Mouse (Mus musculus): ENCODE results near the gene Usp50. TPM values are rescaled to one million over a fixed set of nuclear protein-coding genes. Genes with fewer than 3 reads are reported as not detected.
A peak's percentile ranks its signal among the peaks of the same experiment; 100 is the strongest.

The Usp50 gene
- polyA plus RNA-seq, 1 experiment: 8.1 TPM

DNA sequence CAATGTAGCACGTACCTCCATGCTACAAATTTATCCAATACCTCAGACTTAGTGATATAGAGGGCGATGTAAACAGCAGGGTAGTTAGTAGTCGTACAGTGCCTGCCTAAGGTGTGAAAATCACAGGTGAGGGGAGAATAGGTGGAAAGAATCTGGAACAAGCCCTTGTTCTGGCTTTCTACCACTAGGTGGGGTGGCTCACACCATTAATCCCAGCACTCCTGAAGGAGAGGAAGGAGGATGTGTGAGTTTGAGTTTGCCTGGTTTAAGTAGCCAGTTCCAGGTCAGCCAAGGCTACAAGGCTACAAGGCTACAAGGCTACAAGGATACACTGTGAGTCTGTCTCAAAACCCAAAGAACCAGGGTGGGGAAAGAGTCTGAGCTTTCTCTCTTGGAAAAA, 12.4 kb upstream of the Usp50 start:
- Histone ChIP-seq H3K9me3 (replicated peaks; ENCODE audit: control insufficient read depth, insufficient read depth, low read length, poor library complexity, severe bottlenecking) (no peaks in the 10 kb centered on the region), H3K36me3 (ENCODE audit: control insufficient read depth, insufficient read depth, low read length, poor library complexity, severe bottlenecking) (peaks cover 40% of the 10 kb centered on the region), H3K4me3 (ENCODE audit: low read depth, low read length) (no peak overlapping the region), H3K27ac (ENCODE audit: insufficient read depth, low read length) (no peak overlapping the region), H3K27me3 (ENCODE audit: control insufficient read depth, insufficient read depth, low read length, poor library complexity, severe bottlenecking) (no peaks in the 10 kb centered on the region), H3K9ac (ENCODE audit: low read depth, poor library complexity, severe bottlenecking) (no peak overlapping the region), H3K4me1 (ENCODE audit: control insufficient read depth, insufficient read depth, low read length) (no peaks in the 10 kb centered on the region)
- TF ChIP-seq POLR2A (IDR thresholded peaks at IDR 0.05; ENCODE audit: insufficient read depth, low read length): no peak

DNA sequence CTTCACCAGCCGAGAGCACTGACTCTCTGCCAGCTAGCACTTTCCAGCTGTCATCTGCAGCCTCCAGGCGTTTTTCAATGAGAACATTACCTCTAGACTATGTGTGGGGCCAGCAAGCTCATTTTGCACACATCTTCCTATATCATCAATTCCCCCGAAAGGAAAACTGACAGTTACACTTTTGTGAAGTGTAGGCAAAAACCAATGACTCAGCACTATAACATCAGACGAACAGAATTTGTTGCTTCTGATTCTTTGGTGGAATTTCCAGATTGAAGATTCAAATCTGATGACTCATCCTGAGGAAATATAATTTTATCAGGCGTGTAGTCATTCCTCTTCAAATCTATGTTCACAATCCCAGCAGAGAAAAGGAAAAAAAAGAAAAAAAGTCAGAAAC, 9.3 kb upstream of the Usp50 start:
- Histone ChIP-seq H3K4me3 (ENCODE audit: low read depth, low read length) (no peak overlapping the region), H3K27ac (ENCODE audit: insufficient read depth, low read length) (no peak overlapping the region), H3K9ac (ENCODE audit: low read depth, poor library complexity, severe bottlenecking) (no peak overlapping the region), H3K27me3 (ENCODE audit: control insufficient read depth, insufficient read depth, low read length, poor library complexity, severe bottlenecking) (no peaks in the 10 kb centered on the region), H3K4me1 (ENCODE audit: control insufficient read depth, insufficient read depth, low read length) (peaks cover 2% of the 10 kb centered on the region), H3K36me3 (ENCODE audit: control insufficient read depth, insufficient read depth, low read length, poor library complexity, severe bottlenecking) (peaks cover 28% of the 10 kb centered on the region), H3K9me3 (replicated peaks; ENCODE audit: control insufficient read depth, insufficient read depth, low read length, poor library complexity, severe bottlenecking) (no peaks in the 10 kb centered on the region)
- TF ChIP-seq EP300 (IDR thresholded peaks at IDR 0.05; ENCODE audit: insufficient read depth, low read depth, low read length): no peak
- no peak for TF ChIP-seq POLR2A (IDR thresholded peaks at IDR 0.05; ENCODE audit: insufficient read depth, low read length)
- no peak for TF ChIP-seq CTCF (IDR thresholded peaks at IDR 0.05; ENCODE audit: low read depth, low read length)

DNA sequence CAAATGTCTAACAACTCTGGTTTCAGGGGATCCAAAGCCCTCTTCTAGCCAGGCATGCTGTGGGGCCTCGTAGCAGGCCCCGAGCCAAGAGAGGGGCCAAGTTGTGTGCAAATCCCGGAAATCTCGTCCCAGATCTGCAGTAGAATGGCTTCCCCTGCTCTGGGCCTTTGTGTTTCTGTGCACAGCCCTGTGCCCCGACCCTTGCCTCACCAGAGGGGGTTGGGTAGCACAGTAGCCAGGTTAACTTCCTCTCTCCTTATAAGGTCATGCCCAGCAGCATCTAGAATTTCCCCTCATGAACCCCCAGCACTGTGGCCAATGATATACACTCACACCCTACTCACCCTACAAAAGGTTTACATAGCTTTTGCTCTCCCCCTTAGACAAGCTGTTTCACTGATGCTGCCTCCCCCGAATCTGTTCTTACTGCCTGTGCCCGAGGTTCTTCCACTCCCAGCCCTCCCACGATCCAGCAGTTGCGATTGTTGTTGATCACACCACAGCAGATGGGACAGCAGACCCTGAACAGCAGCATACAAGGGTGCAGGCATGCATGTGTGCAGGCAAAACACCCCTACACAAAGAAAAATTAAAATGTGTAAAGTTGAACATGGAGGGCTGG, 4.6 kb upstream of the Usp50 start:
- Histone ChIP-seq H3K9ac (ENCODE audit: low read depth, poor library complexity, severe bottlenecking) (no peak overlapping the region), H3K27ac (ENCODE audit: insufficient read depth, low read length) (no peak overlapping the region), H3K36me3 (ENCODE audit: control insufficient read depth, insufficient read depth, low read length, poor library complexity, severe bottlenecking) (peaks cover 8% of the 10 kb centered on the region), H3K4me1 (ENCODE audit: control insufficient read depth, insufficient read depth, low read length) (peaks cover 2% of the 10 kb centered on the region), H3K9me3 (replicated peaks; ENCODE audit: control insufficient read depth, insufficient read depth, low read length, poor library complexity, severe bottlenecking) (no peaks in the 10 kb centered on the region), H3K27me3 (ENCODE audit: control insufficient read depth, insufficient read depth, low read length, poor library complexity, severe bottlenecking) (no peaks in the 10 kb centered on the region), H3K4me3 (ENCODE audit: low read depth, low read length) (no peak overlapping the region)
- TF ChIP-seq CTCF (IDR thresholded peaks at IDR 0.05; ENCODE audit: low read depth, low read length): no peak
- no peak for TF ChIP-seq EP300 (IDR thresholded peaks at IDR 0.05; ENCODE audit: insufficient read depth, low read depth, low read length)
- TF ChIP-seq POLR2A (IDR thresholded peaks at IDR 0.05; ENCODE audit: insufficient read depth, low read length): no peak

DNA sequence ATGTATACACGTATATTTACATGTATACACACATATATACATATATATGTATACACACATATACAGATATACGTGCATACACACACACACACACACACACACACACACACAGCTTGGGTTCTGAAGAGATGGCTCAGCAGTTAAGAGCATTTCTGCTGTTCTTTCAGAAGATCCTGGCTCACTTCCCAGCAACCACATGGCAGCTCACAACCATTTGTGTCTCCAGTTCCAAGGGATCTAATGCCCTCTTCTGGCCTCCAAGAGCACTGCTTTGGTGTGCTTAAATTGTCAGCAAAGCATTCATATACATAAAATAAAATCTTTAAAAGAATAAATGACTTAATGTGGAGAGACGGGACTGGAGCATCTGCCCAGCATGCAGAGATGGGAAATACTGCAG, 837 bp downstream of the Usp50 start:
- no peaks in the 10 kb centered on the region for H3K9me3 ChIP-seq (replicated peaks; ENCODE audit: control insufficient read depth, insufficient read depth, low read length, poor library complexity, severe bottlenecking)
- H3K4me3 ChIP-seq (ENCODE audit: low read depth, low read length): no peak overlapping the region
- no peaks in the 10 kb centered on the region for H3K36me3 ChIP-seq (ENCODE audit: control insufficient read depth, insufficient read depth, low read length, poor library complexity, severe bottlenecking)
- no peak overlapping the region for H3K27ac ChIP-seq (ENCODE audit: insufficient read depth, low read length)
- TF ChIP-seq CTCF (IDR thresholded peaks at IDR 0.05; ENCODE audit: low read depth, low read length) (peak; percentile 49), POLR2A (IDR thresholded peaks at IDR 0.05; ENCODE audit: insufficient read depth, low read length) (no peak)
- no peaks in the 10 kb centered on the region for H3K27me3 ChIP-seq (ENCODE audit: control insufficient read depth, insufficient read depth, low read length, poor library complexity, severe bottlenecking)
- no peak overlapping the region for H3K9ac ChIP-seq (ENCODE audit: low read depth, poor library complexity, severe bottlenecking)
- no peaks in the 10 kb centered on the region for H3K4me1 ChIP-seq (ENCODE audit: control insufficient read depth, insufficient read depth, low read length)

DNA sequence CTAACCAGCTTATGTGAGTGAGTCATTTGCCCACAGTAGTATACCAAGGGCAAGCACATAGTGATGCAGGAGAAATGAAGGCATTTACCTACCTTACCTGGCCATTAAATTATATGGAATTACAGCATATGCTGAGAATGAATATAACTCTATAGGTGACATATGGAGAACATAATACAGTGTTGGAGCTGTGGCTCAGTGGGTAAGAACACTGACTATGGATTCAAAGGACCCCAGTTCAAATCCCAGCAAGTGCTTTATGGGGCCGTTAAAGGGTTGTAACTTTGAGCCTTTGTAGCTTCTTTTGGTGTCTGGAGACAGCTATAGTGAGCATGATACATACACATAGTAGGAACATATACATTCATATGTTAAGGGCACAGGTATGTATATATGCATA, 1.8 kb downstream of the Usp50 start:
- no peaks in the 10 kb centered on the region for H3K9me3 ChIP-seq (replicated peaks; ENCODE audit: control insufficient read depth, insufficient read depth, low read length, poor library complexity, severe bottlenecking)
- no peaks in the 10 kb centered on the region for H3K4me1 ChIP-seq (ENCODE audit: control insufficient read depth, insufficient read depth, low read length)
- no peaks in the 10 kb centered on the region for H3K36me3 ChIP-seq (ENCODE audit: control insufficient read depth, insufficient read depth, low read length, poor library complexity, severe bottlenecking)
- H3K27me3 ChIP-seq (ENCODE audit: control insufficient read depth, insufficient read depth, low read length, poor library complexity, severe bottlenecking): no peaks in the 10 kb centered on the region
- no peak overlapping the region for H3K4me3 ChIP-seq (ENCODE audit: low read depth, low read length)
- H3K9ac ChIP-seq (ENCODE audit: low read depth, poor library complexity, severe bottlenecking): no peak overlapping the region
- no peak overlapping the region for H3K27ac ChIP-seq (ENCODE audit: insufficient read depth, low read length)
- TF ChIP-seq EP300 (IDR thresholded peaks at IDR 0.05; ENCODE audit: insufficient read depth, low read depth, low read length): no peak
- TF ChIP-seq CTCF (IDR thresholded peaks at IDR 0.05; ENCODE audit: low read depth, low read length): no peak
- no peak for TF ChIP-seq POLR2A (IDR thresholded peaks at IDR 0.05; ENCODE audit: insufficient read depth, low read length)

DNA sequence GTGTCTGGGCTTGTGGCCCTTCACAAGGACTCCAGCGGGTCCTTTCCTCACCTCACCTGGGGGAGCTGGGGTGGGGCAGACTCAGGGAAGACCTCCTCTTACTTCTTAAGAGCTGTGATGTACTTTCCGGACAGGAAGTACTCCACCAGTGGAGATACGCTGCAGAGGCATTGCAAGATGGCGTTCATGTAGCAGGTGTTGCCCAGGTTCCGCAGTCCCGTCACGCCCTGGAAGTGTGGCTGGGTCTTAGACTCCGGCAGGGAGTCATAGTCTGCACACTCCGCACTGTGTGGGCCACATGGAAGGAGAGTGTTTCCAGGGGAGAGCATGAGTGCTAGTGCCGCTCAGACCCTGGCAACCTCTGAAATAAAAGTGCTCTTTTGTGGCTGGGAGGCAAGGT, 3.0 kb downstream of the Usp50 start:
- Histone ChIP-seq H3K4me1 (ENCODE audit: control insufficient read depth, insufficient read depth, low read length) (no peaks in the 10 kb centered on the region), H3K36me3 (ENCODE audit: control insufficient read depth, insufficient read depth, low read length, poor library complexity, severe bottlenecking) (no peaks in the 10 kb centered on the region), H3K27me3 (ENCODE audit: control insufficient read depth, insufficient read depth, low read length, poor library complexity, severe bottlenecking) (no peaks in the 10 kb centered on the region), H3K9ac (ENCODE audit: low read depth, poor library complexity, severe bottlenecking) (peak overlapping the region; percentile 7; the same call in 1 of the 2 replicates), H3K27ac (ENCODE audit: insufficient read depth, low read length) (no peak overlapping the region), H3K9me3 (replicated peaks; ENCODE audit: control insufficient read depth, insufficient read depth, low read length, poor library complexity, severe bottlenecking) (no peaks in the 10 kb centered on the region), H3K4me3 (ENCODE audit: low read depth, low read length) (peak overlapping the region; percentile 38)
- TF ChIP-seq POLR2A (IDR thresholded peaks at IDR 0.05; ENCODE audit: insufficient read depth, low read length): no peak
- no peak for TF ChIP-seq EP300 (IDR thresholded peaks at IDR 0.05; ENCODE audit: insufficient read depth, low read depth, low read length)
- no peak for TF ChIP-seq CTCF (IDR thresholded peaks at IDR 0.05; ENCODE audit: low read depth, low read length)

Measured in ES-Bruce4 (cell line).